Mouse (Mus musculus): Measurements from ENCODE around the gene Ang. TPM values are rescaled to one million over a fixed set of nuclear protein-coding genes. Genes with fewer than 3 reads are reported as not detected.
"Not testable (repeated sequence)": the region's sequence is repeated elsewhere in the genome, so short reads cannot be mapped to it uniquely, and the experiment has no call there.

The Ang gene
- total RNA-seq, 2 experiments from 2014 or later, result 4.0 TPM

- intact Hi-C loops (cut with DNase I), result no loop called here
- H3K4me3 ChIP-seq, result peak overlapping the region; percentile 87
- peak; percentile 23 for DNase-seq
- peak overlapping the region; percentile 86 for H3K27ac ChIP-seq
- no peak for TF ChIP-seq CTCF (IDR thresholded peaks at IDR 0.05)
These were observed 1.2 kb downstream of the Ang start for GRCm38 (mm10) chr14:51092073-51092620.

DNA sequence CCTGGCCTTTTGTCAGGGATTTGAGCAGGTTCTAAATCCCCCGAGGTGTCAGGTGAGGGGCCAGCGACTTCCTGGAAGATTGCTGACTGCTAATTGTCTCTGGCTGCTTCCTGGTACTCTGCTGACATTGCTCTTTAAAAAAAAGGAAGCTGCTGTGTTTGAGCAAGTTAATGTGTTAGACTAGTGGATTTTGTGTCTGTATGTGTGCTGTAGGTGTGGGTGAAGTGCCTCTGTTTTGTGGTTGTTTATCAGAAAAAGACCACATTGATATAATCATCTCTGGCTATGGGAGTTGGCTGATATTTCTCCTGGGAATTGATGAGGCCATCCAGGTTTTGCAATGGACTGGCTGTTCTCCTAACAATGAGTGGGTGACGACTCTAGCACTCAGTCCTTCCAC, 2.5 kb downstream of the Ang start:
- DNase-seq, result peak; percentile 35
- peak overlapping the region; percentile 79 for H3K27ac ChIP-seq
- no peak for TF ChIP-seq CTCF (IDR thresholded peaks at IDR 0.05)
- intact Hi-C loops (cut with DNase I), result no loop called here
- peak overlapping the region; percentile 56 for H3K4me3 ChIP-seq

- DNase-seq, result peak; percentile 68
- intact Hi-C loops (cut with DNase I), result no loop called here
- no peak for TF ChIP-seq CTCF (IDR thresholded peaks at IDR 0.05)
- Histone ChIP-seq H3K27ac (peak overlapping the region; percentile 79), H3K4me3 (peak overlapping the region; percentile 56)
These were observed 3.3 kb downstream of the Ang start for GRCm38 (mm10) chr14:51094096-51094875.

DNA sequence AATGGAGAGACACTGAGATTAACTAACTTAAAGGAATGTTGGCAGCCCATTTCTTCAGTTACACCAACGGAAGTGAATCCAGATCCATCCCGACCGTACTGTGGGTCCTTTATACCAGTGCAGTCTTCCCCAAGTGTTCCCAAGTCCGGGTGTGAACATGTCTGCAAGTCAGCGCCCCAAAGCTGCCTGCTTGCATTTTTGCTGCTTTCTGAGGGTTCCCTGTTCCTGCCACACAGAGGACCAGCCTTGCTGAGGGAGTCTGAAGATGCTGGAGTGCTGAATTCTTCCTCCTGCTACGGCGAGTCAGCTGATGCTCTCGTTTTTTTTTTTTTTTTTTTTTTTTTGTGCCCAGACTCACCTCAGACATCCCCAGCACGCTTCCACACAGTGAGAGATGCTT, 4.0 kb downstream of the Ang start:
- TF ChIP-seq CTCF (IDR thresholded peaks at IDR 0.05), result no peak
- H3K4me3 ChIP-seq, result peak overlapping the region; percentile 56
- DNase-seq, result no peak
- intact Hi-C loops (cut with DNase I), result loop anchor here (5.0 kb wide), 1 partner anchor 68 kb away; no protein-coding TSS in a partner anchor
- peak overlapping the region; percentile 79 for H3K27ac ChIP-seq

GRCm38 (mm10) chr14:51095736-51096524, 5.0 kb downstream of the Ang start:
- no peak for TF ChIP-seq CTCF (IDR thresholded peaks at IDR 0.05)
- no peak overlapping the region for H3K27ac ChIP-seq
- no peak for DNase-seq
- intact Hi-C loops (cut with DNase I), result loop anchor here (5.0 kb wide), 1 partner anchor 69 kb away; no protein-coding TSS in a partner anchor
- H3K4me3 ChIP-seq, result peak overlapping the region; percentile 56; the same call in 1 of the 2 replicates

DNA sequence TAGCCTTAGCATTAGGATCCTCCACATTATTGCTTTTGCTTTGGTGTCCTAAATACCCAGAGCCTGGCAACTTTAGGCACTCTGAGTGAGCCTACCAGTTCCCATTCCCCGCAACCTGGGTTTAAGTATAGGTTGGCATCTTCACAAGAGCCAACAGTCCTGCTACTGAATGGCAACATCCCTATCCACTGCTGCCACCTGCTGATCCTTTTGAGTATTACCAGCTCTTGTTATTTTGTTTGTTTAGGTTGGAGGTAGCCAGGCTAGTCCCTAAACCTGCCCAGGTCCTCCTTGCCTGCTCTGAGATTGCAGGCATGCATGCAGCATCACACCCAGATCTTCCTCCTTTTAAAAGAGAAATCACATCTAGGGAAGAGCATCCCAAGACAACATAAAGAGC, 7.3 kb downstream of the Ang start:
- peak; percentile 44 for DNase-seq
- intact Hi-C loops (cut with DNase I), result loop anchor here (5.0 kb wide), 1 partner anchor 71 kb away; no protein-coding TSS in a partner anchor
- H3K27ac ChIP-seq, H3K4me3 ChIP-seq: not testable (repeated sequence)
- peak; percentile 77 for TF ChIP-seq CTCF (IDR thresholded peaks at IDR 0.05)

- TF ChIP-seq CTCF (IDR thresholded peaks at IDR 0.05), result no peak
- no peak for DNase-seq
- intact Hi-C loops (cut with DNase I), result loop anchor here (5.0 kb wide), 1 partner anchor 72 kb away; no protein-coding TSS in a partner anchor
- Histone ChIP-seq H3K4me3 (no peak overlapping the region), H3K27ac (no peak overlapping the region)
These were observed 8.0 kb downstream of the Ang start for GRCm38 (mm10) chr14:51098921-51099320.

GRCm38 (mm10) chr14:51101284-51101683, 10.3 kb downstream of the Ang start:
- H3K4me3 ChIP-seq, result no peak overlapping the region
- DNase-seq, result no peak
- TF ChIP-seq CTCF (IDR thresholded peaks at IDR 0.05), result no peak
- H3K27ac ChIP-seq, result no peak overlapping the region
- intact Hi-C loops (cut with DNase I), result loop anchor here (5.0 kb wide), 1 partner anchor 71 kb away; no protein-coding TSS in a partner anchor

DNA sequence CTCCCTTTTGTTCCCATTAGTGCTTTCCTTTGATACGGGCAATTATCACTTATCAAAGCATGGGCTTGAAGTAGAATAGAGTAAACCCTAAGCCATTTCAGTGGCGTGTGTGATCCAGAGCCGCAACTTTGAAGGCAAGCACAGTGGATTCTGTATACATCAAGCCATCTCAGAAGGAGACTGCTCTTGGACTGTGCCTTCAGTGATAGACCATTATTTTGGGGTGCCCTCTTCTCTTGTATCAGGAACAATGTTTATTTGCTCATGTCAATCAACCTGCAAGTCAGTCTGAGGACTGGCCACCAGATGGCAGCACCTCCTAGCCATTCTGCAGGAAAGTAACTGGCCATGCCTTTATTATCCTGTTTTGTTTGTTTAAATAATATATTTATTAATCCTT, 12.3 kb downstream of the Ang start:
- H3K27ac ChIP-seq, result no peak overlapping the region
- peak; percentile 94 for TF ChIP-seq CTCF (IDR thresholded peaks at IDR 0.05)
- H3K4me3 ChIP-seq, result no peak overlapping the region
- intact Hi-C loops (cut with DNase I), result loop anchor here (5.0 kb wide), 1 partner anchor 69 kb away; no protein-coding TSS in a partner anchor
- peak; percentile 66 for DNase-seq

GRCm38 (mm10) chr14:51104366-51104765, 13.4 kb downstream of the Ang start:
- no peak for TF ChIP-seq CTCF (IDR thresholded peaks at IDR 0.05)
- intact Hi-C loops (cut with DNase I), result loop anchor here (5.0 kb wide), 1 partner anchor 68 kb away; no protein-coding TSS in a partner anchor
- no peak for DNase-seq
- no peak overlapping the region for H3K27ac ChIP-seq
- no peak overlapping the region for H3K4me3 ChIP-seq

DNA sequence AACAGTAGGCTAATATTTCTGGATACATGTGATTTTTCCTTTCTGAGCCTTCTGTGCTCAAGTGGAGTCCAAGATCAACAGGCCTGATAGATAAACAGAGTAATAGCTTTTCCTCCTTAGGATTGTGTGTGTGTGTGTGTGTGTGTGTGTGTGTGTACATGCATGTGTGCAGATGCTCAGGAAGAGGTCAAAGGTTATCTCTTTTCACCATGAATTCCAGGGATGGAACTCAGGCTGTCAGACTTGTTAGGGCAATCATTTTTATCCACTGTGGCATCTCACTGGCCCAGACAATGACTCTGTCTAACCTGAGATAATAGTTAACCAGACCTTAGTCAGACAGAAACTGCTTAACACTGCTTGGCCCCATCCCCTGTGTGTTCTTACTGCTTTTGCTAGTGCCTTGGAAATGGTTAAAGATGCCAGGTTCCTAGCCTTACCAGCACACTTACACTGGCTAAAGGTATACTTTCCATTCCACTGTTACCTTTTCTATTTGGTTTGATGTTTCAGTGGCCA, 15.6 kb downstream of the Ang start:
- Histone ChIP-seq H3K4me3 (no peak overlapping the region), H3K27ac (no peak overlapping the region)
- no peak for DNase-seq
- intact Hi-C loops (cut with DNase I), result no loop called here
- no peak for TF ChIP-seq CTCF (IDR thresholded peaks at IDR 0.05)

DNA sequence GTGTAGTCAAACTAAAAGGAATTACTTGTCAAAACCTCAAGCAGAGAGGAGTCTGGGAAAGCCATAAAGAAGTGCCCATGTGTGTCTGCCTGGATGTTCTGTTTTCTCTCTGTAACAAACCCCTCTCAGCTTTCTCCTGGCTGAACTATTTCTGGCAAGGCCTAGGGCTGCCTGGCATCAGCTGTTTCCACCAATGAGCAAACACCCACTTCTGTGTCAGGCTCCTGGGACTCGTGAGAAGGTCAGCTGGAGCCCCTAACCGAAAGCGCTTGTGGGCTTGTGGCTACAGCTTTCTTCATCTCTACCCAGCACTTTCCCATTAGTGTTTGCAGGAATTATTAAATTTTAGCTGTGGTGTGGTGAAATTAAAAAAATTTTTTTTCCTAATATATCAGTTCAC, 21.0 kb downstream of the Ang start:
- intact Hi-C loops (cut with DNase I), result no loop called here
- Histone ChIP-seq H3K27ac (no peak overlapping the region), H3K4me3 (no peak overlapping the region)
- DNase-seq, result peak; percentile 65
- TF ChIP-seq CTCF (IDR thresholded peaks at IDR 0.05), result no peak
